Mouse (Mus musculus) layer of hippocampus, postnatal 10 days (tissue): ENCODE results near the gene Olfr875. TPM values are rescaled to one million over a fixed set of nuclear protein-coding genes. Genes with fewer than 3 reads are reported as not detected.
A peak's percentile ranks its signal among the peaks of the same experiment; 100 is the strongest.
"Not testable (repeated sequence)": the region's sequence is repeated elsewhere in the genome, so short reads cannot be mapped to it uniquely, and the experiment has no call there.

Experiments
- DNase-seq, 2 experiments: peaks; one replicate each; pipeline ENCODE4 v3.0.0; 2021; ENCODE audit warnings: low spot score in 2 of 2
- long read RNA-seq: library from polyadenylated mRNA; stranded (forward); transcript quantifications from one replicate; pipeline ENCODE4 v2.0.0, GENCODE M21; 2023
- total RNA-seq, 2 experiments: library from RNA; stranded (reverse); gene quantifications; 2 replicates each; pipeline ENCODE4 v1.2.3; 2021

Gene Olfr875
- total RNA-seq: not detected
- long read RNA-seq: 0 reads

DNA sequence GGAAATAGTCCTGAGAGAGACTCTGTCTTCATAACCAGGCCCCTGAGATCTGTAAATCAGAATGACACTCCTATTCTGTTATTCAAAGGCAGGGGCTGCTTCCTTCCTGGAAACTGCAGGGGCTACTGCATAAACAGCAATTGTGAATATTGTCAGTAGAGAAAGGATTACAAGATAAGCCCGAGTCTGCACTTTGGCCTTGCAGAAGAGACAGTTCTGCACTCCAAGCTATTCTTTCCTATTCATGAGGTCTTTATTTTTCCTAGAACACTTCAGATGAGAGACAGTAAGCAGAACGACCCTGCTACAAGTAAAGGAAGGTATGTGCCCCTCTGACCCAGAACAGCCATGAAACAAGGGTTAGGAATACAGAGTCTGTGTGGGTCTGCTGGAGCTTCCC is at the start of gene Olfr875:
Olfr875 (plus strand) TSS at position 99 of the 400 bp plus-strand sequence.
- DNase-seq: no peak

DNA sequence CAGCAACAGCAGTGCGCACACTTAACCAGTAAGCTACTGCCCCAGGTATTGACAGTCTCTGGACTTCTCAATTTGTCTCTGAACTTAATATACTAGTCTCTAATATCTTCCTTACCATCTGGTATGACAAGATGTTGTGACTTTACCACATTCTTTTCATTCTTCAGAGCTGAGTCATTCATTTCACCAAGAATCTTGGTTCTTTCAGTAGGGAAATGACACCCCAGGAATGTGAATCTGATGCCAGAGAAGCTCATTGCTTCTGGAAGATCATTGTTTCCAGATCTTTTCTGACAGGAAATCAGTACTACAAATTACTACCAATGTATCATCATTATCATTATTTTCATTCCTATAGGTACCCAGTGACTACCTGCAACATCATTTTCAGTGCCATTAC is 37.3 kb upstream of the Olfr875 start:
- DNase-seq: no peak

DNA sequence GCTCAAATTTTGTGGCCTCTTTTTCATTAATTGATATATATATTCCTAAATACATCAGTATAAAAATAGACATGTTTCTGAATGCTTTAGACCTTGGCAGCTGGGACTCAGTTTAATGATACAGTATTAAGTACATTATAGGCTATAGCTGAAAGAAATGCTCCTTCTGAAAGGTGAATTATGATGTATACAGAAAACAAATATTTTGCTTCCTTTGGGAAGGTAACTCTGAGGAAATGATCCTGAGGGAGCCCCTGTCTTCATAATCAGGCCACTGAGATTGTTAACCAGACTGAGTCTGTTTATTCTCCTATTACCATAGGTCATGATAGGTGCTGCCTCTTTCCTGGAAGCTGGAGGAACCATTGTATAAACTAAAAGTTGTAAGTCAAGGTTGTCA is 26.9 kb upstream of the Olfr875 start, which contains the start of gene Olfr874:
Olfr874 (plus strand) TSS at position 301 of the 400 bp plus-strand sequence.
- no peak for DNase-seq

DNA sequence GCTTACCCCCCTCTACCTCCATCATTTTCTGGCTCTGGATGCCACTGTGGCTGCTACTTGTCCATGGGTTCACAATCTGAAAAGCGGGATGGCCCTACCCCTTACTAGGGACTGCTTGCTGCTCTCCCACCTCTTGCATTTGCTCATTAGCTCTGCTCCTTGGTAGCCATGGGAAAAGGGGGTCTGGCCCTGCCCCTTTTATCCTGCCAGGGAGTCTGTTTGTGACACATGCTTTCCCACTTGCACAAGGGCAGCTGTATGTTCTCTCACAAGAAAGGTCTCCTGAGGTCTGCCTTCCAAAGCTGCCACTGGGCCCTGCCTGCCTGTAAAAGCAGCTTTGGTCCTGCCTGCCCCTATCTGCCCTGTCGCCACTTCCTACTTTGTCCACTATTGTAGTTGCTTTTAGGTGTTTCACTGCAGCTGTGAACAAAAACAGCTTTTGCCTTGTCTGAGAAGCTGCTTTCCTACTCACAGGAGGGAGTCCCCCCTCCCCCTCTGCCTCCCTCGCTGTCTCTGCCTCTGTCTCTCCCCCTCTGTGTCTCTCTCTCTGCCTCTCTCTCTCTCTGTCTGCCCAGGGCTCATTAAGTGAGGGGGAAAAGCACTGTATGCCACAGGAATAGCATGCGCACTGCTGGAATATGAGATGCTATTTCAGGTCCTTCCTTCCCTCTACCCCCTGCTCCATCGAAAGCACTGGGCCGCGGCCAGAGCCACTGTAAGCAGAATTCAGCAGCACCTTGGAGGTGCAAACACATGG is 21.2 kb upstream of the Olfr875 start:
- peak in 1 of 2 experiments; percentile 9 for DNase-seq

DNA sequence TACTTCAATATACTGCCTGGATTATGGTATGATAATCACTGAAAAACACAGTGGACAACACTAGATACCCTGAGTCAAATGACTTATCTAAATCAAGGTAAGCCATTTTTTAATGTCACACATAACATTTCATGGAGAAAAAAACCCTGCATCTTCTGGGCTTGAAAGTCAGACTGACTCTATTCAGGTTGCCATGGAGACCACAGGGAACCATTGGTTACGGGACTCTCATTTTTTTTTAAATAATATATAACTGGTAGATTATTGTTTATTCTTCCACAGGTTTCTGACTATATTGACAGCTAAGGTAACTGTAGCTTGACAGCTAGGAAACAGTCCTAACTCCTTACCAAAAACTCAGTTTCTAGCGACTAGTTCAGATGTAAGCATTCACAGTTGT is 20.2 kb upstream of the Olfr875 start:
- no peak for DNase-seq

DNA sequence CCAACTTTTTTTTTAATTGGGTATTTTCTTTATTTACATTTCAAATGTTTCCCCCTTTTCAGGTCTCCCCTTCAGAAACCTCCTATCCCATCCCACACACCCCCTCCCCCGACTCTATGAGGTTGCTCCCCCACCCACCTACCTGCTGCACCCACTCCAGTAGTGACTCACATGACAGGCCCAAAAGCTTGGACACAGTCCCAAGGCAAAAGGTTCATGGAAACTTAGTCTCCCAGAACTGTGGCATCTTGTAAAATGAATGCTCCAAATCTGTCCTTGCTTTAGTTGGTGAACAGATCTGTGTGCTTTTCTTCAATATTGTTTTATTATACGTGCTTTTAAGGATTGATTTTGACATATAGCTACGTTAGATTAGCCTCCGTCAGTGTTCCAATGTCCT is 19.7 kb upstream of the Olfr875 start:
- no peak for DNase-seq

DNA sequence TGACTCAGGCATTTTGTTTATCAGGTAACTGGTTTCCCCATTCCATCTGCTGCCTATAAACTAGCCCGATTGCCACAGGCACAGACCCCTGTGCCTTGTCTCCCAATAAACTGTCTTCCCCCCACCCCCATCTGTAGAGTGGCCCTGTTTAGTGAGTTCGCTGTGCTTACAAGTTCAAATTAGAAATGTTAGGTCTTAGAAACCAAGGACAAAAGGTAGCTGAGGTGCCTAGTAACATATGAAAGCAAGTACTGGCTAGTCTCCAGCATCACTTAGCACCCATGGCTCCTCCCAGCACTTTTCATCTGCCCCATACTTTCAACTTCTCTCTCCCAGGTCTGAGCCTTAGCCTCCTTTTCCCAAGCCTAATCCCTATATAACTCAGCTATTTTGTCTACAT is 9.9 kb upstream of the Olfr875 start:
- no peak for DNase-seq

DNA sequence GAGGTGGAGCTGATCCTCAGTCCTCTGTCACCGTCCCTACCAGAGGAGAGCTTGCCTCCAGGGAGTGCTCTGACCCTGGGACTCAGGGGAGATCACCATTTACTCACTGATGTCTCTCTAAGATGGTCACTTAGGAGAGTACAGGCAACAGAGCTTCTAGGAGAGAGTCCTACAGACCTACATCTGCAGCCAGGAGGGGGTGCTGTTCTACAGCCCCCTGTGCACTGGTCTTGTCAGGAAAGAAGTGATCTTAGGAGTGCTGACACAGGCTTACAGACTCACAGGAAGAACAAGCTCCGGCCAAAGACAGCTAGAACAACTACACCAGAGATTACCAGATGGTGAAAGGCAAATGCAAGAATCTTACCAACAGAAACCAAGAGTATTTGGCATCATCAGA is 9.1 kb upstream of the Olfr875 start:
- DNase-seq: peak in 1 of 2 experiments; percentile 30

DNA sequence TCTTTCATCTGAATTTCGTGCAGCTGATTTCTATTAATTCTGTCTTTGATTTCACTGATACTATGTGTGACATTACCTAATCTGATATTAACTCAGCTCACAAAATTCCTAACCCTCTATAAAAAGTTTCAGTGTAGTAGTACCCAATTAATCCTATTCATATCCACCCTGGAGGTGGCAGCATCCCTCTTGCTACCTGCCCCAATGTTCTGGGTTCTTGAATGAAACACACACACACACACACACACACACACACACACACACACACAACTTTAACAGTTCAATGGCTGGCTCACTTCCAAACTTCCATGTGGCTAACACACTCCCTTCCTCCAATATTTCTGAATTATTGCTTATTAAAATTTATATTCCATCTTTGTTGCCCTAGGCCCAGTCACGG is 996 bp upstream of the Olfr875 start:
- no peak for DNase-seq

DNA sequence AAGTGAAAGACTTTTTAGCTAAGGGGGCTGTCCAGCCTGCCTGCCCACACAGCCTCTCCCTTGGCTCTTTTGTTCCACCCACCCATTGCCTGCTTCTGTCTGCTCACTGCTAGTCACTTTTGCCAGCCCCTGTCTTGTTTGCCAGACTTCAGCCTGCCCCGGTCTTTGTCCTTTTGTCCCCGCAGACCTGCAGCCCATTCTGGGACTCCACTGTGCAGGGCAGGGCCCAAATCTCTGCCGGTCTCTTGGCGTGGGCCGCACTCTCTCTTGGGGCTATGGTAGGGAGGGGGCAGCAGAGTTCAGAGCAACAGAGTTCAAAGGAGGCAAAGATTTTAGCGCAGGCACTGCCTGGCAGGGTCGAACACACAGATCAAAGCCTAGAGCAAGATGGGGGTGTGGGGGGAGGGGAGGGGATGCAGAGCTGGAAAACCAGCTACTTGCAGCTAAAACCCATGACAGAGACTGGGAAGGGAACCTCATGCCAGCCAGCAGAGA is 11.2 kb downstream of the Olfr875 start:
- DNase-seq: peak; percentile 36 to 57

DNA sequence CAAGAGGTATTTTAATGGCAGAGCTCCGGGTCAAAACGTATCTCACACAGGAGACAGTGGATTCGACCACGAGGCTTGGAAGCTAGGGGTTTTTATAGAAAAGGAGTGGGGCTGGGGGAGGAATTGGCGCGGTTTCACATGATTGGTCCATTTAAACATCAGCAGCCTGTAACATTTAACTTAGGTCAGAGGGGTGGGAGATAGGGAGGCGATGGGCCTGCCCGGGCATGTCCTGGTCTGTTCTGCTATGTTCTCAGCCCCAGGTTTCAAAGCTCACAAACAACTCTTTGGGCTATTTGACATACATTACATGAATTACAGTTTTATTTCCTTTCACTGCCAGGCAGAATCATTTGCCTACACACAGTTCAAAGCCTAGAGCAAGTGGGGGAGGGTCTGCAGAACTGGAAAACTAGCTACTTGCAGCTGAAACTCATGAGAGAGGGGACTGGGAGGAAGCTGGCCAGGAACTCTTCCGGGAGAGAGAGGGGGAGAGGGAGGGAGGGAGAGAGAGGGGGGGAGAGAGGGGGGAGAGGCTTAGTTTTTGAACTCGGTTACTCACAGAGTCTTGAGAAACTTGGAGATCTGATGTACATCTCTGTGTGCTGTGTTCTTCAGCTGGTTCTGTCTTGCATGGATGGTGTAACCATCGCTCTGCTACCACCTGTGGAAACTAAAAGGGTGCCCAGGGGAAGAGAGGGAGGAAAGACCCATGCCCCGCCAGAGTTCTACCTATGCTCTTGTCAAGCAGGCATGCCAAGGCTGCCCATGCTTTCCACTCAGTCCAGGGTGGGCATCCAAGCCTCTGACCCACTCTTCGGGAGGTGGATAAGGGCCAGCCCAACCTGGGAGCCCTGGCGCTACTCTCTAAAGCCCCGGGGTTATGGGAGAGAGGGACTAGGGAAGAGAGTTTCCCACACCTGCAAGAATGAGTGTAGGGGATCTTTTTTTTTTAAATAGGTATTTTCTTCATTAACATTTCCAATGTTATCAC is 12.0 kb downstream of the Olfr875 start:
- DNase-seq: not testable (repeated sequence)

DNA sequence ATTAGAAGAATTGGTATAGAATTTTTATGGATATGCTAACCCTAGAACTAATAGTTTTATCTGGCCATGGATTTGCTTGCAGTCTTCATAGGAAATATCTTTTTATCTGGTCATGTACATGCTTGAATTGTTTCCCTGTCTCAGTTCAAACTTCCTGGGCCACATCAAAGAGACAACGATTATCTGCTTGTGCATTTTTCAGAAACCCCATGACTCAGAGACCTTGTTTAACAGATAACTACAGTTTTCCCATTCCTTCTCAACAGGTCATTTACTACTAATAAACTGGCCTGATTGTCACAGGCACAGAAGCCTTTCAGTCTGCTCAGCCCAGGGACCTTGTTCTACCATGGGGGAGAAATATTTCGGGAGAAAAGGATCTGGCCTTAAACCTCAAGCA is 14.8 kb downstream of the Olfr875 start:
- no peak for DNase-seq

DNA sequence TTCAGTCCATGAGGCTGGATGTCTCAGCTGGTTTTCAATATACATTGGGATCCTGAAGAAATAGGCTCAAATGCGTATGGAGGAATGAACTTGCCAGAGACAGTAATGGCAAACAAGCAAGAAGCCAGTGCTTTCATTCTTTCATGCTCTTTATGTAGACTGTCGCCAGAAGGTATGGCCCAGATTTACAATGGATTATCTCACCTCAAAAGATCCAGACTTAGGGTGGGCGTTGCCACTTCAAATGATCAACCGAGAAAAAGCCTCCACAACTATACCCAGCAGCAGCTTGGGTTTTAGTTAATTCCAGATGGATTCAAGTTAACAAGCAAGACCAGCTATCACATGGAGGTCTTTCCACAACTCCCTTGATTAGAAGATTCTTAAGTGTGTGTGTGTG is 30.4 kb downstream of the Olfr875 start:
- no peak for DNase-seq

DNA sequence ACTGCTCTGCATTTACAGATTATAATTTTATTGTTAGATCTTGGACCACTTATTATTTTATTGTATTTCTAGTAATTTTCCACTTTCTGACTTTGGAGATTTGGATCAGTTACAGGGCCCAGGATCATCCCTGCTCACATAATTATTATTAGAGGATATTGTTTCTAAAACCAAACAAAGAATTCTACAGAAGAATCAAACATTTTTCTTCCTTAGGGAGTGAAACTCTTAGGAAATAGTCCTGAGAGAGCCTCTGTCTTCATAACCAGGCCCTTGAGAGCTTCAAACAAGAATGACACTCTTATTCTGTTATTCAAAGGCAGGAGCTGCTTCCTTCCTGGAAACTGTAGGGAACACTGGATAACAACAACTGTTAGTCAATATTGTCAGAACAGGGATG is 31.1 kb downstream of the Olfr875 start, which contains the start of gene Olfr876:
Olfr876 (plus strand) TSS at position 301 of the 400 bp plus-strand sequence.
- no peak for DNase-seq

DNA sequence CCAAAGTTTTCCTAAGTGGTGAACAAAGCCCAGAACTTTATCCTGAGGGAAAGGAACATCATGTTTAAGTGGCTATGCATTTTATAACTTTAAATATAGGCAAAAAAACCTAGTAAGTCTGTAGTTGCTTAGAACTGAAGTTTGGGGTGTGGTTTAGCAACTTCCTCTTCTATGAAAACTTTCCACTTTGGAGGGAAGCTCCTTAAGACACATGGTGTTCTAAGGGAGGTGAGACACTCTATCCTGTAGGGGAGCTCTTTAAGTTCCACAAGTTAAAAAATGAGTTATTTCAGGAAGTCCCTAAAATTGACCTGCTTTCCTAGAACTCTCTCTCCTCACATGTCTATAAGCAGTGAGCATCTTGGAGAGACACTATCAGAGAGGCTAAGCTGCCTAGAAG is 35.6 kb downstream of the Olfr875 start:
- DNase-seq: no peak

DNA sequence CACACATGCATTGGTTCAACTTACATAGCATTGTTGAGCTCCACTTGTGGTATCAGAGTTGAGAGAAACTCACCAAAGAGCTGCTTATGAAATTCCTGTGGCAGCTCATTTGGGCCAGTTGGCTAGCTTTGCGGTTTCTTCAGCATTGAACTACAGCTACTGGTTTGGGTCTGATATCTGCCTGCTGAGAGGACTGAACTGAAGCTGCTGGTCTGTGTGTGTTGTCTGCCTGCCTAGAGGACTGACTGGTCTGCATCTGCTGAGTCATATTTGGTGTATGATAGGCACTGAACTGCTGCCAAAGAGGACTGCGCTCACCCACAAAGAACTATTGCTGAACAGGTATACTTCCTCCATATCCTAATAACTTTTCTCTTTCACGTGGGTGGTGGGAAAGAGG is 36.8 kb downstream of the Olfr875 start:
- DNase-seq: no peak

DNA sequence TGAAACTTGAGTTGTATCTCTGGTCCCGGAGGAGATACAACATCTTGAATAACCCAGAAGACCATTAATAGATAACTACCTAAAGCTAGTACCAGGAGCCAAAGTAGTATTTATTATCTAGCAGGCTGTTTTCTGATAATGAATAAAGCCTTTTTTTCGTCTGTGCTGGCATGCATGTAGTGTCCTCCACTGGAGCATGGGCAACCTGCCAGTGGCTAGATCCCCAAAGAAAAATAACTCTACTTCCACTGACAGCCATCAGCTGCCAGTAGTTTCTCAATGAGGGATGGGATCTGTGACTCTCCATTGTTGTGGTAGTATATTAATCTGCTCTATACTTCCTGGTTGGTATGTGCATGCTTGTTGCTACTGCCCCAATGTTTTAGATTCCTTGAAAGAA is 37.3 kb downstream of the Olfr875 start:
- no peak for DNase-seq

DNA sequence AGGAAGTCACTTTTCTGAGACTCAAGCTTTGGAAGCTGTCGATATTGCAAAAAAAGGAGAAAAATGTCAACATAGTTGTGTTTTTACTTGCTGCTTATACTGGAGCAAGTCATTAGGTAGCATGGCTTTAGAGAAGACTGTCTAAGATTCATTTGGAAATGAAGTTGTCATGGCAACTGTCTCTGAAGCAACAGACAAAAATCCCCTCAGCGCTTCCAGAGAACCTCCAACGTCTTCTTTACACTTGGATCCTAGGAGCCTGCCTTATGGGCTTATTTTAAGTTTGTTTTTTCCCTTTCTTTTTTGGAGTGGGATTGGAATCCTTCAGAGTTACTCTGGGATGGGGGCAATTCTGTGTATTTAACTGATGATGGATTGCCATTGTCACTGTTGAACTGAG is 43.0 kb downstream of the Olfr875 start:
- DNase-seq: no peak
